Mouse (Mus musculus): ENCODE results near the gene Pwwp2b.

The Pwwp2b gene

GRCm38 (mm10) chr7:139266431-139266830 is 18.1 kb downstream of the Pwwp2b start:
- DNase-seq = peak; percentile 64

- DNase-seq = no peak
Observed at GRCm38 (mm10) chr7:139266886-139267870, 18.9 kb downstream of the Pwwp2b start.

GRCm38 (mm10) chr7:139270738-139271137 is 22.5 kb downstream of the Pwwp2b start:
- DNase-seq = no peak

- DNase-seq = no peak
Observed at GRCm38 (mm10) chr7:139271871-139272270, 23.6 kb downstream of the Pwwp2b start.

GRCm38 (mm10) chr7:139272639-139273396 is 24.5 kb downstream of the Pwwp2b start:
- no peak for DNase-seq

GRCm38 (mm10) chr7:139273397-139273719 is 25.1 kb downstream of the Pwwp2b start:
- DNase-seq = no peak

GRCm38 (mm10) chr7:139275586-139275985 is 27.3 kb downstream of the Pwwp2b start:
- no peak for DNase-seq

- DNase-seq = no peak
Observed at GRCm38 (mm10) chr7:139276150-139276549, 27.9 kb downstream of the Pwwp2b start.

- DNase-seq = no peak
Observed at GRCm38 (mm10) chr7:139277536-139277935, 29.3 kb downstream of the Pwwp2b start.

- DNase-seq = no peak
Observed at GRCm38 (mm10) chr7:139279571-139279970, 31.3 kb downstream of the Pwwp2b start.

- no peak for DNase-seq
Observed at GRCm38 (mm10) chr7:139280044-139280443, 31.8 kb downstream of the Pwwp2b start.

GRCm38 (mm10) chr7:139281195-139281594 is 32.9 kb downstream of the Pwwp2b start:
- DNase-seq = no peak

GRCm38 (mm10) chr7:139282037-139282436 is 33.8 kb downstream of the Pwwp2b start:
- DNase-seq = no peak

GRCm38 (mm10) chr7:139285295-139285943 is 37.1 kb downstream of the Pwwp2b start:
- DNase-seq = no peak

GRCm38 (mm10) chr7:139288540-139288939 is 40.3 kb downstream of the Pwwp2b start:
- DNase-seq = no peak

- no peak for DNase-seq
Observed at GRCm38 (mm10) chr7:139293350-139293749, 45.1 kb downstream of the Pwwp2b start.

- no peak for DNase-seq
Observed at GRCm38 (mm10) chr7:139294076-139294475, 45.8 kb downstream of the Pwwp2b start.

- DNase-seq = no peak
Observed at GRCm38 (mm10) chr7:139295653-139296052, 47.4 kb downstream of the Pwwp2b start.

- DNase-seq = no peak
Observed at GRCm38 (mm10) chr7:139296552-139297100, 48.3 kb downstream of the Pwwp2b start.

GRCm38 (mm10) chr7:139298446-139298845 is 50.2 kb downstream of the Pwwp2b start:
- DNase-seq = no peak

GRCm38 (mm10) chr7:139299424-139299823 is 51.1 kb downstream of the Pwwp2b start:
- peak; percentile 87 for DNase-seq

- DNase-seq = peak; percentile 91
Observed at GRCm38 (mm10) chr7:139300423-139300822, 52.1 kb downstream of the Pwwp2b start.

GRCm38 (mm10) chr7:139301505-139301904 is 53.2 kb downstream of the Pwwp2b start:
- DNase-seq = no peak

Measured in cerebellum, adult 8-10 months (tissue).